Mouse (Mus musculus) heart, postnatal 0 days (tissue): ENCODE data around the gene Jmjd7. TPM values are rescaled to one million over a fixed set of nuclear protein-coding genes. Genes with fewer than 3 reads are reported as not detected.

ENCODE experiments used
- ATAC-seq: fragments of 200-750 bp; cut with Nextera tagmentation; 2 replicates; pipeline ENCODE4 v1.8.0; 2017; ENCODE audit warnings: low read depth, moderate number of reproducible peaks, moderate library complexity; ENCODE audit not compliant: insufficient read depth
- DNase-seq: peaks from one replicate; pipeline ENCODE4 v3.0.0-alpha.2; 2016; ENCODE audit warnings: low spot score
- H3K27ac ChIP-seq: fragments of 300-500 bp; sonication (generic); 2 replicates; pipeline ENCODE4 v1.5.1; 2014; ENCODE audit warnings: low read depth, mild to moderate bottlenecking
- H3K27me3 ChIP-seq: fragments of 300-500 bp; sonication (generic); 2 replicates; pipeline ENCODE4 v1.6.1; 2014; ENCODE audit warnings: low read length, mixed read lengths; ENCODE audit not compliant: control insufficient read depth, insufficient read depth
- H3K36me3 ChIP-seq: fragments of 300-500 bp; sonication (generic); replicated peaks from 2 replicates; pipeline ENCODE4 v1.6.1; 2014; ENCODE audit warnings: low read length, mixed read lengths; ENCODE audit not compliant: control insufficient read depth, insufficient read depth
- H3K4me1 ChIP-seq: fragments of 300-500 bp; sonication (generic); 2 replicates; pipeline ENCODE4 v1.6.1; 2014; ENCODE audit warnings: antibody characterized with exemption; ENCODE audit not compliant: control insufficient read depth, insufficient read depth
- H3K4me2 ChIP-seq: fragments of 300-500 bp; sonication (generic); 2 replicates; pipeline ENCODE4 v1.6.1; 2014; ENCODE audit warnings: low read depth, mild to moderate bottlenecking, low read length, moderate library complexity
- H3K4me3 ChIP-seq: fragments of 300-500 bp; sonication (generic); 2 replicates; pipeline ENCODE4 v1.5.1; 2014; ENCODE audit warnings: low read depth, low read length
- H3K9ac ChIP-seq: fragments of 300-500 bp; sonication (generic); replicated peaks from 2 replicates; pipeline ENCODE4 v1.6.1; 2014; ENCODE audit warnings: low read depth, low read length, mixed read lengths
- H3K9me3 ChIP-seq: fragments of 300-500 bp; sonication (generic); replicated peaks from 2 replicates; pipeline ENCODE4 v1.6.1; 2016; ENCODE audit warnings: low read length; ENCODE audit not compliant: control insufficient read depth
- CTCF ChIP-seq: IDR thresholded peaks from 2 replicates; pipeline ENCODE4 v1.5.1; 2016; ENCODE audit warnings: antibody characterized with exemption, control low read depth, low read depth
- EP300 ChIP-seq: IDR thresholded peaks from 2 replicates; pipeline ENCODE4 v1.6.1; 2016; ENCODE audit warnings: antibody characterized with exemption, low read depth
- WGBS: fragments of 180-500 bp; shearing (Covaris S2); extraction: QIAGEN DNeasy Blood & Tissue Kit; methylation state at CpG from one replicate; pipeline ENCODE4 v1.1.7; 2014; 5-methylcytosine and 5-hydroxymethylcytosine counted together
- polyA plus RNA-seq: library from polyadenylated mRNA; unstranded; fragments of >200 nt; fragmentation: Nextera tagmentation; extraction: Ambion mirVana; gene quantifications from 2 replicates; pipeline ENCODE4 v1.2.1, GENCODE M21; 2015
- total RNA-seq: library from RNA; depleted of rRNA; stranded (reverse); fragments of >200 nt; gene quantifications from 2 replicates; pipeline ENCODE4 v1.2.3, GENCODE M21; 2014; ENCODE audit warnings: low replicate concordance

Gene Jmjd7
- total and polyA plus RNA-seq, 2 experiments from 2014 or later = 14.1 to 20.3 TPM

DNA sequence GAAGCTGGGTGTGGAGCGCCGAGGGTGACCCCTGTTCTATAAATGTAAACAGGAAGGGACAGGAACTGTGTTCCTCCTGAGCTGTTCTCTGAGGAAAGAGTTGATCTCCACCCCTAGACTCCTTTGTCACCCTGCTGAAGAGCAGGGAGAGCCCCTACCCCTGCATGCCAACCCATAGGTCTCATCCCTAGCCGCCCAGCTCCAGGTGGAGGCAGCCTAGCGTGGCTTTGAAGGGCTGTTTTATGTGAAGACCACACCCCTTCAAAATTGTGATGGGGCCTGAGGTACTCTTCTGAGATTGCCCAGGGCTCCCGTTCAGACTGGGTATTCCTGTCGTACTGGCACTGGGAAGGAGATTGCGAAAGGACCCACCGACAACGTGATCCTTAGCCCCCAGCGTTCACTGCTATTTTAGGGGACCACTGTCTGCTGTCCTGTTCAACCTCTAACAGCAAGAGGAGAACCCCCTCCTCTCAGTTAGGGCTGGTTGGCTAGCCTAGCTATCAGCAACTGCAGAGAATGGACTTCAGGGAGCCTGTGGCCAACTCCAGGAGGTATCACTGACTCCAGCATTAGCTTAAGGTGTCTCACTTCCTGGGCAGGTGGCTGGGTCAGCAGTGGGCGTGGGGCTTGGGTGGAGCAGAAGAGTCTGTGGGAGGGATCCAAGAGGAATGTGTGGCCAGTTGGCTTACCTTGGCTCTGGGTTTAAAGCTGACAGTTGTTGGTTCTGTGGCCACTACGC, 5.6 kb downstream of the Jmjd7 start, which contains the start of gene Pla2g4b:
Gene Pla2g4b (plus strand): TSS at position 692 of the 742 bp plus-strand sequence.
- peaks cover 50% of the 10 kb centered on the region for H3K36me3 ChIP-seq
- DNase-seq = no peak
- 86% methylated on average over 12 of the region's 12 CpGs for WGBS

GRCm38 (mm10) chr2:120033726-120034125, 6.4 kb downstream of the Jmjd7 start:
- no peak for TF ChIP-seq EP300
- no peak for TF ChIP-seq CTCF
- H3K36me3 ChIP-seq = peaks cover 59% of the 10 kb centered on the region

More for the DNA sequence above, 5.6 kb downstream of the Jmjd7 start, which contains the start of gene Pla2g4b:
- Histone ChIP-seq H3K4me1 (peaks cover 6% of the 10 kb centered on the region), H3K9ac (no peak within 1 kb of the TSS), H3K4me2 (no peak within 1 kb of the TSS), H3K27ac (no peak within 1 kb of the TSS), H3K9me3 (no peaks in the 10 kb centered on the region), H3K27me3 (no peaks in the 10 kb centered on the region), H3K4me3 (no peak within 1 kb of the TSS)
- TF ChIP-seq CTCF (no peak), EP300 (no peak)
- no peak for ATAC-seq

GRCm38 (mm10) chr2:120037744-120038143, 10.5 kb downstream of the Jmjd7 start:
- H3K27ac ChIP-seq = no peak overlapping the region
- no peak overlapping the region for H3K9ac ChIP-seq
- no peak overlapping the region for H3K4me3 ChIP-seq
- H3K9me3 ChIP-seq = no peaks in the 10 kb centered on the region
- TF ChIP-seq CTCF = no peak
- TF ChIP-seq EP300 = no peak
- no peak overlapping the region for H3K4me2 ChIP-seq
- DNase-seq = no peak
- 86% methylated on average over 9 of the region's 9 CpGs for WGBS
- H3K4me1 ChIP-seq = no peaks in the 10 kb centered on the region
- H3K36me3 ChIP-seq = peaks cover 74% of the 10 kb centered on the region
- H3K27me3 ChIP-seq = no peaks in the 10 kb centered on the region
- no peak for ATAC-seq

More at GRCm38 (mm10) chr2:120033726-120034125, 6.4 kb downstream of the Jmjd7 start:
- ATAC-seq (no peak), DNase-seq (no peak)
- no peak overlapping the region for H3K27ac ChIP-seq
- no peaks in the 10 kb centered on the region for H3K4me1 ChIP-seq
- H3K9ac ChIP-seq = no peak overlapping the region
- H3K9me3 ChIP-seq = no peaks in the 10 kb centered on the region
- no peak overlapping the region for H3K4me2 ChIP-seq
- 31% methylated on average over 5 of the region's 5 CpGs for WGBS
- no peaks in the 10 kb centered on the region for H3K27me3 ChIP-seq
- H3K4me3 ChIP-seq = no peak overlapping the region

GRCm38 (mm10) chr2:120040991-120041390, 13.7 kb downstream of the Jmjd7 start:
- H3K9ac ChIP-seq = no peak overlapping the region
- no peaks in the 10 kb centered on the region for H3K27me3 ChIP-seq
- 93% methylated on average over 5 of the region's 5 CpGs for WGBS
- H3K4me2 ChIP-seq = no peak overlapping the region
- no peak overlapping the region for H3K27ac ChIP-seq
- no peak for ATAC-seq
- no peaks in the 10 kb centered on the region for H3K9me3 ChIP-seq
- no peak overlapping the region for H3K4me3 ChIP-seq
- H3K4me1 ChIP-seq = peaks cover 7% of the 10 kb centered on the region; the same call in 1 of the 2 replicates
- no peak for DNase-seq
- TF ChIP-seq EP300 (no peak), CTCF (no peak)
- peaks cover 63% of the 10 kb centered on the region for H3K36me3 ChIP-seq

DNA sequence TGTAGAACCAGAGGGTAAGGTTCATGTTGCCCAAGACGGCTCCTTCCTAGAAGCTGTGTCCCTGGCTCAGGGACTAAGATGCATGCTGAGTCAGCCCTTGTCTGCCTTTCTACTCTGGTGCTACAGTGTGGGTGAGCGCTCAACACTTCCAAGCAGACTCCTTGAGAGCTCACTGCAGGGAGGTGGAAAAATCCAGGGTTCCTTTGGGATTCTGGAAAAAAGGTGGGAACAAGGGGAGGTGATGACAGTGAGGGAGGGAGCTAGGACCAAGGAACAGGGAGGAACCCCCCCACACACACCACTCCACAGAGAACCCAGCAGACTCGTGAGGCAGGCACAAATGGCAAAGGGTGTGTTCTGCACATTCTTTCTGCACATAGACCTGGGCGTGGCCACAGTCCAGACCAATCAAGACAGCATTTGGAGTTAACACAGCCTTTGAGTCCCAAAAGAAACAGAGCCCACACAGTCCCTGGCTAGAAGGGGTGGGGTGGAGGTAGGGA, 16.9 kb downstream of the Jmjd7 start:
- Histone ChIP-seq H3K9me3 (no peaks in the 10 kb centered on the region), H3K27me3 (no peaks in the 10 kb centered on the region), H3K27ac (no peak overlapping the region), H3K4me3 (no peak overlapping the region), H3K4me2 (no peak overlapping the region), H3K4me1 (peaks cover 7% of the 10 kb centered on the region; the same call in 1 of the 2 replicates), H3K9ac (no peak overlapping the region), H3K36me3 (peaks cover 33% of the 10 kb centered on the region)
- TF ChIP-seq EP300 = no peak
- no peak for TF ChIP-seq CTCF
- no peak for DNase-seq
- WGBS = 45% methylated on average over 4 of the region's 4 CpGs
- peak; percentile 58; the same call in 1 of the 2 replicates for ATAC-seq
